Mouse (Mus musculus) liver, embryonic 16.5 days (tissue): Measurements from ENCODE around the gene Caskin1. TPM values are rescaled to one million over a fixed set of nuclear protein-coding genes. Genes with fewer than 3 reads are reported as not detected.
A peak's percentile ranks its signal among the peaks of the same experiment; 100 is the strongest.

ENCODE experiments used
- ATAC-seq: fragments of 200-750 bp; cut with Nextera tagmentation; 2 replicates; pipeline ENCODE4 v1.8.0; 2017; ENCODE audit warnings: low read depth, mild to moderate bottlenecking, moderate number of reproducible peaks, moderate library complexity
- H3K27ac ChIP-seq: fragments of 300-500 bp; sonication (generic); 2 replicates; pipeline ENCODE4 v1.5.1; 2014; ENCODE audit warnings: mild to moderate bottlenecking, low read length
- H3K27me3 ChIP-seq: fragments of 300-500 bp; sonication (generic); 2 replicates; pipeline ENCODE4 v1.6.1; 2014; ENCODE audit warnings: low read depth, low read length, mixed read lengths; ENCODE audit not compliant: control insufficient read depth, insufficient read depth
- H3K36me3 ChIP-seq: fragments of 300-500 bp; sonication (generic); 2 replicates; pipeline ENCODE4 v1.6.1; 2014; ENCODE audit warnings: mild to moderate bottlenecking; ENCODE audit not compliant: control insufficient read depth, insufficient read depth
- H3K4me1 ChIP-seq: fragments of 300-500 bp; sonication (generic); 2 replicates; pipeline ENCODE4 v1.6.1; 2014; ENCODE audit warnings: low read depth, low read length, mixed read lengths; ENCODE audit not compliant: control insufficient read depth
- H3K4me2 ChIP-seq: fragments of 300-500 bp; sonication (generic); 2 replicates; pipeline ENCODE4 v1.6.1; 2014; ENCODE audit warnings: low read depth, low read length, mixed read lengths
- H3K4me3 ChIP-seq: fragments of 300-500 bp; sonication (generic); 2 replicates; pipeline ENCODE4 v1.5.1; 2014; ENCODE audit warnings: low read depth, mild to moderate bottlenecking, low read length
- H3K9ac ChIP-seq: fragments of 300-500 bp; sonication (generic); 2 replicates; pipeline ENCODE4 v1.6.1; 2014; ENCODE audit warnings: low read depth, low read length
- H3K9me3 ChIP-seq: fragments of 300-500 bp; sonication (generic); replicated peaks from 2 replicates; pipeline ENCODE4 v1.6.1; 2016; ENCODE audit warnings: low read length; ENCODE audit not compliant: control insufficient read depth
- WGBS: fragments of 180-500 bp; shearing (Covaris S2); extraction: QIAGEN DNeasy Blood & Tissue Kit; methylation state at CpG from one replicate; pipeline ENCODE4 v1.1.7; 2014; ENCODE audit not compliant: insufficient replicate concordance; 5-methylcytosine and 5-hydroxymethylcytosine counted together
- polyA plus RNA-seq: library from polyadenylated mRNA; unstranded; fragments of >200 nt; fragmentation: Nextera tagmentation; extraction: Ambion mirVana; gene quantifications from 2 replicates; pipeline ENCODE4 v1.2.1, GENCODE M21; 2015

Caskin1 gene
- polyA plus RNA-seq, 1 experiment from 2014 or later = 0.13 TPM

DNA sequence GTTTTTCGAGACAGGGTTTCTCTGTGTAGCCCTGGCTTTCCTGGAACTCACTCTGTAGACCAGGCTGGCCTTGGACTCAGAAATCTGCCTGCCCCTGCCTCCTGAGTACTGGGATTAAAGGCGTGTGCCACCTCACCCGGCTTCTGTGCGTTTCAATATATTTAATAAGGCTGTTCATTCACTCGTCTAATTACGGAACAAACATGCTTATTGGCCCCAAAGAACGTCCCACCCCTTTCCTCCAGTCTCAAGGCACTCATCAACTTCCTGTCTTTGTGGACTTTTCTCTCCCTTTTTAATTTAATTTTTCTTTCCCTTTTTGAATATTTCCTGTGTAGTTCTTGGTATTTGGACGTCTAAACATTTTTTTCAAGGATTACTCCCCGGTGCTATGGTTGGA is 60.0 kb downstream of the Caskin1 start:
- H3K4me3 ChIP-seq = peak overlapping the region; percentile 80
- H3K9me3 ChIP-seq = no peaks in the 10 kb centered on the region
- H3K9ac ChIP-seq = peak overlapping the region; percentile 70
- H3K27me3 ChIP-seq = no peaks in the 10 kb centered on the region
- no peaks in the 10 kb centered on the region for H3K36me3 ChIP-seq
- H3K27ac ChIP-seq = peak overlapping the region; percentile 88
- peaks cover 24% of the 10 kb centered on the region for H3K4me1 ChIP-seq
- WGBS = 11% methylated on average over 9 of the region's 9 CpGs
- H3K4me2 ChIP-seq = peak overlapping the region; percentile 100
- no peak for ATAC-seq

DNA sequence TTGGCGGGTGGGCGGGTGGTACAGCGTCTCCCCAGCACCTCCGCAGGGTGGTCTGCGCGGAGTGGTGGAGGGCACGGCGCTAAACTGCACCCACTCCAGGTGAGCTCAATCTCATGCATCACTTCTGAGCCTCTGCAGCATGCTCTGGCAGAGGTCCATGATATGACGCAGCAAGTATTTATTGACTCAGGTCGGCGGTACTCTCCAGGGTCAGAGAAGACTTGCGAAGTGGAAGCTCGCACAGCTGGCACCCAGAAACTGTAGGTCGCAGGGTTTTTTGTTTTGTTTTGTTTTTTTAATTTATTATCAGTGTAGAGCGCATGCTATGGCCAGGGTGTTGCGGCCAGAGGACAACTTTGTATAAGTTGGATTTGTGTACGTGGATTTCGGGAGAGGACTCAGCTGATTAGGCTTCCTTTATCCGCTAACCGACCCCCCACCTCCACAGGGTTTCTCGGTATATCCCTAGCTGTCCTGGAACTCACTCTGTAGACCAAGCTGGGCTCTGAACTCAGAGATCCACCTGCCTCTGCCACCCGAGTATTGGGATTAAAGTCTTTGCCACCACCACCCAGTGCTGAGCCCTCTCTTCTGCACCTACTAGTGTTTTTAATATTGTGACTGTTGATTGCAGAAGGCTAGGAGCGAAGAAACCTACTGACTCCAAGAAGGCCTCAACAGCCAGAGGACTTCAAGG is 60.7 kb downstream of the Caskin1 start:
- peaks cover 24% of the 10 kb centered on the region for H3K4me1 ChIP-seq
- H3K27ac ChIP-seq = peak overlapping the region; percentile 88
- H3K9me3 ChIP-seq = no peaks in the 10 kb centered on the region
- H3K9ac ChIP-seq = peak overlapping the region; percentile 70
- no peaks in the 10 kb centered on the region for H3K27me3 ChIP-seq
- peak; percentile 27 for ATAC-seq
- H3K4me3 ChIP-seq = peak overlapping the region; percentile 80
- WGBS = 2% methylated on average over 23 of the region's 23 CpGs
- no peaks in the 10 kb centered on the region for H3K36me3 ChIP-seq
- peak overlapping the region; percentile 100 for H3K4me2 ChIP-seq

DNA sequence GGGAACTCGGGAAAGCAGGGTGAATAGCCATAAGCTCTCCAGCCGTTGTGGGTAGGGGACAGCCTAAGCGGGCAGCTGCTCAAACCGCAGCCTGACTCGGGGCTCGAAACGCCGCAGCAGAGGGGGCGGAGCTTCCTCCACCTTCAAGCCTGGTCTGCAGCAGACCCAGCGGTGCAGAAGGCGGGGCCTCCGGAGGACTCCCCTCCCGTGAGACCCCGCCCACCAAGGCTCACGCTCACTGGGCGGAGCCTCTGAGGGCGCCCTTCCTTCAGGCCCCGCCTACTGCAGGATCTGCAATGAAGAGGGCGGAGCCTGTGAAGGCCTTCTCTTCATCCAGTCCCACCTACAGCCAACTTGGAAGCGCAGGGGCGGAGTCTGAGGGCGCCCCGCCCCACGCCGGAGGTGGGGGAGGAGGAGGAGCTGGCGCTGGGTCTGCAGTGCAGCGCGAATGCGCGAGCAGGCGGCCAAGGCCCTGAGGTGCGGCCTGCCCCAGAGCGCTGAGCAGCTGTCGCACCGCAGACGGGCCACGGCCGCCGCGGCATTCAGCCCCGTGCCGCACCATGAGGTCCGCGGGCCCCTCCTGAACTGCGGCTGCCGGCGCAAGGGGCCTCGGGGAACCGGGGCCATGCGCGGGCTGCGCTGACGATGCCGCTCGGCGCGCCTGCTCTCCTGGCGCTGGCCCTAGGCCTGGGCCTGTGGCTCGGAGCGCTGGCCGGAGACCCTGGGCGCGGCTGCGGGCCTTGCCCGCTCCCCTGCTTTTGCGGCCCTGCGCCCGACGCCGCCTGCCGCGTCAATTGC is 61.4 kb downstream of the Caskin1 start, which contains the start of gene Pkd1:
TSS of gene Pkd1 (plus strand) at position 217 of the 798 bp plus-strand sequence.
- peak; percentile 89 for ATAC-seq
- peak within 1 kb of the TSS; percentile 100 for H3K4me2 ChIP-seq

DNA sequence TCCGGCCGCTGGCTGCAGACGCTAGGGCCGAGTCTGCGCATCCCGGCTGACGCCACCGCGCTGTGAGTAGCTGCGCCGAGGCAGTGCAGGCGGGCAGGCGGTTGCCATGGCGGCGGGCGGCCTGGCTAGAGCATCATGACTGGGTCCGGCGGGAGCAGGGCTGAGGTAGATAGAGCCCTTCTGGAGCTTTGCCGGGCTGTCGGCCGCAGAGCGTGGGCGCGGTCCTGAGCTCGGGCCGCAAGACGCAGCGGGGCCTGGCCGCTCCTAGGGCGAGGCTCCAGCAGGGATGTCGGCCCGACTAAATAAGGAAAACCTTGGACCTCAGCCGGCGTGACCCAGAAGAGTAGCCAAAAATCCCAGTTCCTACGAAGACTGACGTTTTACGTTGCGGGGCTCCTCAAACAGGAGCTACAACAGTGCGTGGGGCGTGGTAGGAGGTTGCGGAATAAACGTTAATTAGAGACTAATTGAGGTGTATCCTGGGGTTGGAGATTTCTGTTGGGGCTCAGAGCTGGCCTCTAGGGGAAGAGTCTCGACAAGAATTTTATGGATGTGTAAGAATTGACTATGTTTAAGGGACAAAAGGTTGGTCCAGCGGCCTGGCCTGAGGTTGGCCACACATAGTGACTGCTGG is 62.1 kb downstream of the Caskin1 start:
- no peaks in the 10 kb centered on the region for H3K36me3 ChIP-seq
- peak overlapping the region; percentile 91 for H3K27ac ChIP-seq
- H3K9ac ChIP-seq = peak overlapping the region; percentile 85
- peaks cover 24% of the 10 kb centered on the region for H3K4me1 ChIP-seq
- peak overlapping the region; percentile 80 for H3K4me3 ChIP-seq
- H3K4me2 ChIP-seq = peak overlapping the region; percentile 100
- peak; percentile 60 for ATAC-seq
- H3K9me3 ChIP-seq = no peaks in the 10 kb centered on the region
- no peaks in the 10 kb centered on the region for H3K27me3 ChIP-seq
- 2% methylated on average over 44 of the region's 44 CpGs for WGBS

More for the DNA sequence above, 61.4 kb downstream of the Caskin1 start, which contains the start of gene Pkd1:
- H3K4me1 ChIP-seq = peaks cover 24% of the 10 kb centered on the region
- peak within 1 kb of the TSS; percentile 85 for H3K9ac ChIP-seq
- peak within 1 kb of the TSS; percentile 91 for H3K27ac ChIP-seq
- H3K4me3 ChIP-seq = peak within 1 kb of the TSS; percentile 80
- H3K9me3 ChIP-seq = no peaks in the 10 kb centered on the region
- no peaks in the 10 kb centered on the region for H3K36me3 ChIP-seq
- H3K27me3 ChIP-seq = no peaks in the 10 kb centered on the region
- WGBS = under 1% methylated on average over 66 of the region's 72 CpGs

DNA sequence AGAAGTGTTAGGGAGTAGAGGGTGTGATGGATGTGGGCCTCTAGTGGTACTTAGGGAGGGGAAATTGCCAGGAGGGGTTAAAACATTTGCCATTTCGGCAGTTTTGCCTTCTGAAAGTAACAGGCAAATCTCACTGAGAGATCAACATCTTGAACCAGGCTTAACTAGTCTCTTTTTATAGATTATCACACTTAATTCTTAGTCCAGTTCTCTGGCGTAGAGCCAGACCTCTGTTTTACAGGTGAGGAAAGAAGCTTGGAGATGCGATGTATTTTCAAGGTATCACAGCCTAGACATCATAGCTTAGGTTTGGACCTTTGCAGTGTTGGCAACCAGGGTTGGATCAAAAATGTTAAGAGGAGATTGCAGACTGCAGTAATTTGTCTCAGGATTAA is 62.6 kb downstream of the Caskin1 start:
- Histone ChIP-seq H3K27me3 (no peaks in the 10 kb centered on the region), H3K4me3 (peak overlapping the region; percentile 80), H3K27ac (no peak overlapping the region), H3K9me3 (no peaks in the 10 kb centered on the region), H3K4me2 (peak overlapping the region; percentile 100), H3K4me1 (peaks cover 24% of the 10 kb centered on the region), H3K36me3 (no peaks in the 10 kb centered on the region), H3K9ac (peak overlapping the region; percentile 85)
- WGBS = 51% methylated on average over 3 of the region's 3 CpGs
- ATAC-seq = no peak

DNA sequence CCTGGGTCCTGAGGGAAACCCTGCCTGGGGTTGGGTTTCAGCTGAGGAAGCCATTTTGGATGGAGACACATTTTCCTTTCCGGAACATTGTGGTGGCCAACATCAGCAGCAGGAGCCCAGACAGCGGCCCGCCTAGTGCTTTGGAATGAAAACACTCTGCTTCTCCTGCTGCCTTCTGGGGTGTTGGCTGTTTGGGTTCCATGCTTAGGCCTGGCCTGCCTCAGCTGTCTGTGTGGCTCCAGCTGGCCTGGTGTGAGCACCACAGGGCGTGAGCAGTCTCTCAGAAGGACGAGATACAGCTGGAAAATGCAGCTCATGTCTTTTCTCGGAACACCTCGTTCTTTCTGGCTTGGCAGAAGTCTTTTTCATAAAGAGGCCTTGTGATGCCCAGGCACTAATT is 68.7 kb downstream of the Caskin1 start:
- Histone ChIP-seq H3K4me2 (no peak overlapping the region), H3K9ac (no peak overlapping the region), H3K27ac (no peak overlapping the region), H3K4me3 (no peak overlapping the region), H3K27me3 (no peaks in the 10 kb centered on the region), H3K36me3 (no peaks in the 10 kb centered on the region), H3K4me1 (no peaks in the 10 kb centered on the region), H3K9me3 (no peaks in the 10 kb centered on the region)
- 73% methylated on average over 7 of the region's 7 CpGs for WGBS
- ATAC-seq = no peak

Other genes with a start within 250 kb of the Caskin1 start
- 72.1 and 75.2 TPM in 2 replicates for gene Ccnf, start 237.1 kb upstream of the Caskin1 start, polyA plus RNA-seq
- gene Abca17, start 137.5 kb upstream of the Caskin1 start, polyA plus RNA-seq = not detected in 2 replicates
- 13.4 and 15.0 TPM in 2 replicates for gene Abca3, start 136.7 kb upstream of the Caskin1 start, polyA plus RNA-seq
- 96.9 and 101 TPM in 2 replicates for gene Rnps1, start 74.0 kb upstream of the Caskin1 start, polyA plus RNA-seq
- 94.0 and 95.5 TPM in 2 replicates for gene Eci1, start 62.0 kb upstream of the Caskin1 start, polyA plus RNA-seq
- gene Dnase1l2, start 45.5 kb upstream of the Caskin1 start, polyA plus RNA-seq = 0.49 and 0.67 TPM in 2 replicates
- gene E4f1, start 18.3 kb upstream of the Caskin1 start, polyA plus RNA-seq = 11.4 and 12.3 TPM in 2 replicates
- gene Pgp, start 18.2 kb upstream of the Caskin1 start, polyA plus RNA-seq = 48.2 and 49.0 TPM in 2 replicates
- not detected in 2 replicates for gene Bricd5, start 14.7 kb upstream of the Caskin1 start, polyA plus RNA-seq
- 11.8 and 11.9 TPM in 2 replicates for gene Mlst8, start 9.5 kb upstream of the Caskin1 start, polyA plus RNA-seq
- 28.5 and 29.6 TPM in 2 replicates for gene Traf7, start 39.3 kb downstream of the Caskin1 start, polyA plus RNA-seq
- 0.46 and 0.87 TPM in 2 replicates for gene Rab26, start 45.6 kb downstream of the Caskin1 start, polyA plus RNA-seq
- 2.7 and 4.0 TPM in 2 replicates for gene Pkd1, start 61.2 kb downstream of the Caskin1 start, polyA plus RNA-seq
- 20.6 and 23.7 TPM in 2 replicates for gene Tsc2, start 144.0 kb downstream of the Caskin1 start, polyA plus RNA-seq
- 5.9 and 6.7 TPM in 2 replicates for gene Nthl1, start 144.1 kb downstream of the Caskin1 start, polyA plus RNA-seq
- 9.8 and 11.8 TPM in 2 replicates for gene Slc9a3r2, start 161.7 kb downstream of the Caskin1 start, polyA plus RNA-seq
- gene Npw, start 169.9 kb downstream of the Caskin1 start, polyA plus RNA-seq = 0.15 and 0.38 TPM in 2 replicates
- gene Zfp598, start 181.1 kb downstream of the Caskin1 start, polyA plus RNA-seq = 6.3 and 8.7 TPM in 2 replicates
- gene Syngr3, start 201.4 kb downstream of the Caskin1 start, polyA plus RNA-seq = 0.05 and 0.21 TPM in 2 replicates
- 23.7 and 23.9 TPM in 2 replicates for gene Gfer, start 207.6 kb downstream of the Caskin1 start, polyA plus RNA-seq
- 0.37 and 0.42 TPM in 2 replicates for gene Noxo1, start 207.6 kb downstream of the Caskin1 start, polyA plus RNA-seq
- gene Tbl3, start 219.1 kb downstream of the Caskin1 start, polyA plus RNA-seq = 29.3 and 29.5 TPM in 2 replicates
- 0.07 TPM in 1 of 2 replicates, not detected in the other for gene Rnf151, start 229.5 kb downstream of the Caskin1 start, polyA plus RNA-seq
- gene Rps2, start 229.5 kb downstream of the Caskin1 start, polyA plus RNA-seq = 868 and 907 TPM in 2 replicates
- gene Ndufb10, start 235.9 kb downstream of the Caskin1 start, polyA plus RNA-seq = 168 and 174 TPM in 2 replicates
- gene Rpl3l, start 239.2 kb downstream of the Caskin1 start, polyA plus RNA-seq = 0.34 TPM in 1 of 2 replicates, not detected in the other
- 30.0 and 33.9 TPM in 2 replicates for gene Msrb1, start 248.0 kb downstream of the Caskin1 start, polyA plus RNA-seq